Mouse (Mus musculus): ENCODE results near the gene Hist1h2bk.

DNA sequence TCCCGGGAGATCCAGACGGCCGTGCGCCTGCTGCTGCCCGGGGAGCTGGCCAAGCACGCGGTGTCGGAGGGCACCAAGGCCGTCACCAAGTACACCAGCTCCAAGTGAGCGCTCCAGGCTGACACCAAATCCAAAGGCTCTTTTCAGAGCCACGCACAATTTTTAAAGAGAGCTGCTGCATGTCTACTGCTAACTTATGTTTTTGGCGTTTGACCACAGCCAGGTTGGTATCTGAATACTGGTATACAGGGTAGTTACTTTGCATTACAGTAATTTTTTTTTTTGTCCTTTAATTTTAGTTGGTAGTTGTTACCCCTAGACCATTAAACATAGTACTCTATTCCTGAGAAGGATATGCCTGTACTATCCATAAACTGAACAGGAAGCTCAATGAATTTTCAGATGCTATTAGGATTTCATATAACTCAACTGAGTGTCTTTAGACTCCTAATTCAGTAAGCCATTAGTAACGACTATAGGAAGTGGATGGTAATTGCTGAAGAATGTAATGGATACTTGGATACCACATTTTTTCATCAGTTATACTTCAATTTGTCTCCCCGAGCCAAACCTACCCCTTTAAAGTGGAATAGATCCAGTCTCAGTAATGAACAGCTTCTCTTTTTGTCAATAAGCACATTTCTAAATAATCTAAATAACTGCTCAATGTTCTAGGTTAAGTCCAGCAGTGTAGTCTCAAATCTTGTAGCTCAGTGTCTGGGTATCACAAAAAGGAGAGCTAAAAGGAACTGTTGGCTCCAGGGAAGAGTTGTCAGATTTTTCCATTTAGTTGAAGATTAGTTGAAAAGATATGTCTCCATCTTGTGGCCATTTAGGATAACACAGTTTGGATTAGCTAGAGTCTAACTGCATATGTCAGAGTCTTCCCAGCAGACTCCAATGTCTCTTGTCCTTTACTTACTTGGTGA, 8.1 kb downstream of the Hist1h2bk start:
- TF ChIP-seq CTCF (IDR thresholded peaks at IDR 0.05; ENCODE audit: insufficient read depth, low read depth, low read length): no peak
- TF ChIP-seq POLR2A (IDR thresholded peaks at IDR 0.05; ENCODE audit: insufficient read depth, low read depth, low read length): no peak

All from olfactory bulb, adult 2 months (tissue).